Mouse (Mus musculus) embryonic fibroblast, embryonic 13.5 days (primary cell): ENCODE measurements around the gene Ucp2.

Experiments
- CTCF ChIP-seq: IDR thresholded peaks from 2 replicates; pipeline ENCODE4 v1.5.1; 2011; ENCODE audit warnings: mild to moderate bottlenecking, control low read depth, low read length, moderate library complexity, borderline replicate concordance; ENCODE audit not compliant: insufficient read depth
- POLR2A ChIP-seq: IDR thresholded peaks from 2 replicates; pipeline ENCODE4 v1.6.1; 2011; ENCODE audit warnings: low read depth, mild to moderate bottlenecking, control low read depth, low read length, moderate library complexity

DNA sequence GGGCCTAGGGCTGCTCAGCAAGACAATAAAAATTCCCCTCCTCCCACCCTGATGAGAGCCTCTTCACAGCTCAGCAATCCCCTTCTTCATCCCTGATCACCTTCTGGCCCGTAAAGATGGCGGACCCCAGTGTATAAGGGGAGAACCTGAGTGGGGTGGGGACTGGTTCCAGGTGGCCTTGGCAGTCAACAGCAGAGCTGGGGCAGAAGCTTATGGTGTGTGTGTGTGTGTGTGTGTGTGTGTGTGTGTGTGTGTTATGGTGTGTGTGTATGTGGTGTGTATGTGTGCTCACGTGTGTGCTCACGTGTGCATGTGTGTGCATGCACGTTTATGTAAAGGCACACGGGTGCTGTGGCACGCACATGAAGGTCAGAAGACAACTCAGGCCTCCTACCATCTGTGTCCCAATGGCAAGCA is 1.3 kb downstream of the Ucp2 start:
- no peak for TF ChIP-seq POLR2A
- no peak for TF ChIP-seq CTCF
